Mouse (Mus musculus): ENCODE results near the gene Gucy2g. TPM values are rescaled to one million over a fixed set of nuclear protein-coding genes. Genes with fewer than 3 reads are reported as not detected.

The Gucy2g gene
- polyA plus RNA-seq, 1 experiment from 2014 or later, result not detected

DNA sequence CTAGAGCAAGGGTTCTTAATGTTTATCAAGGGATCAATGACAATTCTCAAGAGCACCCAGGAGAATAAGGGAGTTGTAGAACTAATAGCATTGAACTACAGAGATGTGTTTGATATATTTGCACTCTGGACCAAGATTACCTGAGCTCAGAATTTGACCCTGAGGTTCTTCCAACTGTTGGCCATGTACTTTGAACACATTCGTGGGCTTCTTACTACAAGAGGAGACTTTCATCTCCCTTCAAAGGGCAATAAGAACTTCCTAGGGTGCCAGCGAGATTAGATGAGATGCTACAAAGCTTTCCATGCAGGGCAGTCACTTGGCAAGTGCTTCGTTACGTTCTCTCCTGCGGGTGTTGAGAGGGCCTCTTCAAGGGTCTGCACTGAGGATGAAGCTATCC is 6.5 kb upstream of the Gucy2g start:
- H3K27me3 ChIP-seq (replicated peaks), result no peaks in the 10 kb centered on the region; the same call in 1 of the 2 replicates
- H3K27ac ChIP-seq (replicated peaks), result no peak overlapping the region
- no peak overlapping the region for H3K9ac ChIP-seq
- ATAC-seq (ENCODE audit: extremely low read depth, insufficient number of reproducible peaks, low FRiP score, low TSS enrichment), result no peak
- no peak overlapping the region for H3K4me2 ChIP-seq
- no peaks in the 10 kb centered on the region for H3K9me3 ChIP-seq
- H3K4me1 ChIP-seq, result peaks cover 22% of the 10 kb centered on the region
- 52% methylated on average over 5 of the region's 5 CpGs for WGBS
- H3K4me3 ChIP-seq, result no peak overlapping the region
- no peaks in the 10 kb centered on the region for H3K36me3 ChIP-seq

GRCm38 (mm10) chr19:55244791-55245231 is 3.8 kb upstream of the Gucy2g start:
- H3K9ac ChIP-seq, result 0 out of 2 replicates have a peak overlapping the region, but pooled peaks have one; percentile 48
- peak; percentile 66 for ATAC-seq (ENCODE audit: extremely low read depth, insufficient number of reproducible peaks, low FRiP score, low TSS enrichment)
- no peak overlapping the region for H3K4me3 ChIP-seq
- H3K4me2 ChIP-seq, result peak overlapping the region; percentile 28; the same call in 1 of the 2 replicates
- H3K4me1 ChIP-seq, result peaks cover 23% of the 10 kb centered on the region
- no peaks in the 10 kb centered on the region for H3K9me3 ChIP-seq
- no peaks in the 10 kb centered on the region; the same call in 1 of the 2 replicates for H3K27me3 ChIP-seq (replicated peaks)
- peak overlapping the region; percentile 78 for H3K27ac ChIP-seq (replicated peaks)
- H3K36me3 ChIP-seq, result no peaks in the 10 kb centered on the region
- WGBS, result 7% methylated on average over 7 of the region's 7 CpGs

GRCm38 (mm10) chr19:55239766-55240426 is 1.1 kb downstream of the Gucy2g start:
- Histone ChIP-seq H3K27ac (replicated peaks) (no peak overlapping the region), H3K9ac (no peak overlapping the region), H3K36me3 (no peaks in the 10 kb centered on the region), H3K4me2 (no peak overlapping the region), H3K4me1 (peaks cover 11% of the 10 kb centered on the region), H3K9me3 (no peaks in the 10 kb centered on the region), H3K4me3 (no peak overlapping the region), H3K27me3 (replicated peaks) (no peaks in the 10 kb centered on the region; the same call in 1 of the 2 replicates)
- ATAC-seq (ENCODE audit: extremely low read depth, insufficient number of reproducible peaks, low FRiP score, low TSS enrichment), result no peak
- 51% methylated on average over 6 of the region's 6 CpGs for WGBS

DNA sequence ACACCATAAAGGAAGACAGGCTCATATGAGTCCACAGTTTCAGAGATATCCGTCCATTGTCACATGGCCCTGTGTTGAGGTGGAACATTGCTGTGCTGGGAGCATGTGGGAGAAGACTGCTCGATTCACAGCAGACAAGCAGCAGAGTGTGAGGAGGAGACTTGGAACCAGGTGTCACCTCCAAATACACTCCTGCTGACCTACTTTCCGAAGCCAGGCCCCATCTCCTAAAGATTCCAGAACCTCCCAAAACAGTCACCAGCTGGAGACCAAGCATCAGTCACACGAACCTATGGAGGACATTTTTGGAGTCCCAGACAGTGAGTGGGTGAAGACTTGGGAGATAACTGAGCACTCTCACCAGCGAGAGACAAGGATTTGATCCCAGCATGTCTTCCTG is 4.5 kb downstream of the Gucy2g start:
- Histone ChIP-seq H3K27me3 (replicated peaks) (no peaks in the 10 kb centered on the region; the same call in 1 of the 2 replicates), H3K36me3 (no peaks in the 10 kb centered on the region), H3K4me3 (no peak overlapping the region), H3K27ac (replicated peaks) (no peak overlapping the region), H3K9ac (no peak overlapping the region), H3K4me2 (no peak overlapping the region), H3K4me1 (peaks cover 3% of the 10 kb centered on the region; the same call in 1 of the 2 replicates), H3K9me3 (no peaks in the 10 kb centered on the region)
- 62% methylated on average over 5 of the region's 5 CpGs for WGBS
- no peak for ATAC-seq (ENCODE audit: extremely low read depth, insufficient number of reproducible peaks, low FRiP score, low TSS enrichment)

- no peak overlapping the region for H3K4me2 ChIP-seq
- H3K4me1 ChIP-seq, result peaks cover 6% of the 10 kb centered on the region
- H3K9me3 ChIP-seq, result no peaks in the 10 kb centered on the region
- no peaks in the 10 kb centered on the region; the same call in 1 of the 2 replicates for H3K27me3 ChIP-seq (replicated peaks)
- H3K4me3 ChIP-seq, result no peak overlapping the region
- no peak overlapping the region for H3K9ac ChIP-seq
- H3K27ac ChIP-seq (replicated peaks), result no peak overlapping the region
- 46% methylated on average over 2 of the region's 2 CpGs for WGBS
- H3K36me3 ChIP-seq, result no peaks in the 10 kb centered on the region
- ATAC-seq (ENCODE audit: extremely low read depth, insufficient number of reproducible peaks, low FRiP score, low TSS enrichment), result no peak
Observed at GRCm38 (mm10) chr19:55236026-55236425, 5.0 kb downstream of the Gucy2g start.

DNA sequence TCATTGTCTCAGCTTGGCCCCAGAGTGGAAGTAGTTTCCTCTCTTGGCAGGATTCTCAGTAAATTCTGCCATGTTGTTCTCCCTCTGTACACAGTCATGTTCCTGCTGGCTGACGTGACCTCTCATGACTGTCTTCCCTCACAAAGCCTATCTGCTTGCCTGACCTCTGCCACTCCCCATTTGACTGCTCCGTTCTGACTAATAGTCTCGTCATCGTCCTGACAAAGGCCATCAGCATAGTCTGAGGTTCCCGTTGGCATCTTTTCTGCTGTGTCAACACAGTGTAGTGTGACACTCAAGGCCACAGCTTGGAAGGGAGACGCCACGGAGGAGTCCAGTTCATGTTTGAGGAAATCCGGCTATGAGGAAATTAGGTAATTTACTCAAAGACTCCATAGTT is 8.9 kb downstream of the Gucy2g start:
- H3K4me3 ChIP-seq, result no peak overlapping the region
- H3K4me1 ChIP-seq, result peaks cover 5% of the 10 kb centered on the region
- H3K27ac ChIP-seq (replicated peaks), result 0 out of 2 replicates have a peak overlapping the region, but pooled peaks have one; percentile 0
- H3K9me3 ChIP-seq, result no peaks in the 10 kb centered on the region
- H3K4me2 ChIP-seq, result no peak overlapping the region
- no peaks in the 10 kb centered on the region for H3K36me3 ChIP-seq
- ATAC-seq (ENCODE audit: extremely low read depth, insufficient number of reproducible peaks, low FRiP score, low TSS enrichment), result no peak
- no peak overlapping the region for H3K9ac ChIP-seq
- H3K27me3 ChIP-seq (replicated peaks), result no peaks in the 10 kb centered on the region
- WGBS, result 40% methylated on average over 8 of the region's 8 CpGs

DNA sequence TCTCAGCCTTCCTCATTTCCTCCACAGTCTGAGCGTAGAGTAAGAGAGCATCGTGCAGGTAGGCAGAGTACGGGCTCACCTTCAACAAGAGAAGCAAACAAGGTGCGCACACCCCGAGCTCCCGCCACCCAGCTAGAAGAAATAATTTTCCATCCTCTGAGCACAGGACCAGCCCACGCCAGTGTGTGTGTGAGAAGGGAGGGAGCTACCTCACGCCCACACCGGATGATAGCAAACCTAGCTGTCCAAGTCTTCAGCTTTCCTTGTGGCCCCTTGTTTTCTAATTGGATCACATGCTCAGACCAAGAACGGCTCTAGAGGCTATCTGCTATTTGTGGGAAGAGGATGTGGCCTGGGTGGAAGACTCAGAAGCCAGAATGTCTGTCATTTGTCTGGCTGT is 10.0 kb downstream of the Gucy2g start:
- H3K4me2 ChIP-seq, result no peak overlapping the region
- no peak overlapping the region for H3K9ac ChIP-seq
- ATAC-seq (ENCODE audit: extremely low read depth, insufficient number of reproducible peaks, low FRiP score, low TSS enrichment), result no peak
- H3K36me3 ChIP-seq, result no peaks in the 10 kb centered on the region
- H3K4me1 ChIP-seq, result peaks cover 5% of the 10 kb centered on the region
- H3K9me3 ChIP-seq, result no peaks in the 10 kb centered on the region
- H3K27me3 ChIP-seq (replicated peaks), result no peaks in the 10 kb centered on the region; the same call in 1 of the 2 replicates
- 61% methylated on average over 10 of the region's 10 CpGs for WGBS
- H3K4me3 ChIP-seq, result no peak overlapping the region
- H3K27ac ChIP-seq (replicated peaks), result no peak overlapping the region

- no peak overlapping the region for H3K27ac ChIP-seq (replicated peaks)
- H3K4me3 ChIP-seq, result no peak overlapping the region
- 66% methylated on average over 7 of the region's 7 CpGs for WGBS
- peaks cover 17% of the 10 kb centered on the region for H3K27me3 ChIP-seq (replicated peaks)
- no peak for ATAC-seq (ENCODE audit: extremely low read depth, insufficient number of reproducible peaks, low FRiP score, low TSS enrichment)
- no peak overlapping the region for H3K9ac ChIP-seq
- no peaks in the 10 kb centered on the region for H3K9me3 ChIP-seq
- peaks cover 9% of the 10 kb centered on the region for H3K4me1 ChIP-seq
- H3K4me2 ChIP-seq, result no peak overlapping the region
- no peaks in the 10 kb centered on the region for H3K36me3 ChIP-seq
Observed at GRCm38 (mm10) chr19:55227135-55227534, 13.9 kb downstream of the Gucy2g start.

DNA sequence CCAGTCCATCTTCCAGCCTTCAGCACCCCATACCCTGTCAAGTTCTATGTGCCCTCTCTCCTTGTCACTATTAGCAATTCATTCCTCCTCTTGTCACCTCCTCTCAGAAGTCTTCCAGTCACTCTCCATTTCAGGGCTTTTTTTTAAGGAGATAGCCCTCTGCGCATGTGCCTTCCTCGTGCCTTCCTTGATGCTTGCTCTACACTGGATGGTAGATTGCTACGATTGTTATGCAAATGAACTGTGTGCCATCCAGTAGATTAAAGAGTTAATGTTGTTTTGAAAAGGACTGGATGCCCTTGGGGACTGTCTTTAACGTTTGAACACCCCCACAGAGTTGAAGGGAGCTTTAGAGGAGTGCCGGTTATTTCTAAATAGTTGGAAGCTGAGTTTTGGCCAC is 14.4 kb downstream of the Gucy2g start:
- no peak for ATAC-seq (ENCODE audit: extremely low read depth, insufficient number of reproducible peaks, low FRiP score, low TSS enrichment)
- Histone ChIP-seq H3K4me2 (no peak overlapping the region), H3K36me3 (no peaks in the 10 kb centered on the region), H3K4me3 (no peak overlapping the region), H3K27ac (replicated peaks) (no peak overlapping the region), H3K9me3 (no peaks in the 10 kb centered on the region), H3K9ac (no peak overlapping the region), H3K4me1 (peaks cover 9% of the 10 kb centered on the region), H3K27me3 (replicated peaks) (peaks cover 19% of the 10 kb centered on the region)
- WGBS, result 63% methylated on average over 5 of the region's 5 CpGs

- no peak for ATAC-seq (ENCODE audit: extremely low read depth, insufficient number of reproducible peaks, low FRiP score, low TSS enrichment)
- Histone ChIP-seq H3K27ac (replicated peaks) (no peak overlapping the region), H3K4me3 (no peak overlapping the region), H3K27me3 (replicated peaks) (peaks cover 19% of the 10 kb centered on the region), H3K9me3 (no peaks in the 10 kb centered on the region), H3K36me3 (no peaks in the 10 kb centered on the region), H3K9ac (no peak overlapping the region), H3K4me1 (peaks cover 21% of the 10 kb centered on the region), H3K4me2 (no peak overlapping the region)
- WGBS, result 84% methylated on average over 9 of the region's 9 CpGs
Observed at GRCm38 (mm10) chr19:55222268-55222667, 18.8 kb downstream of the Gucy2g start.

DNA sequence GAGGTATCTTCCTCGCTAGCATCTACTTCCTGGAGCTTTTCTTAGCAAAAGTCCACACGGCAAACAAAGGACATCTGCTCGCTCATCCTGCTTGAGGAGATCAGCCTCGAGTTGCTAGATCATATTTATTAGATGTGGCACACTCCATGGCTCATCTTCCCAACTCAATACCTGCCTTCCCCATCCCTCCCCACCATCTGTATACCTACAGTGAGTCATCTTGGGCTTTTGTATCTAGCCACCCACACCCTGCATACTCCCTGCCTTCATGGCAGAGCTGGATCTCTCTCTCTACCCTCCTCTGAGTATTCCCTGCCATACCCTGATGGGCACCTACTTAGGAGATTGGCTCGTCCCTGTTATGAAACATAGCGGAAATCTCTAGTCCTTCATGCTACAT is 19.8 kb downstream of the Gucy2g start:
- Histone ChIP-seq H3K27me3 (replicated peaks) (peaks cover 19% of the 10 kb centered on the region), H3K36me3 (no peaks in the 10 kb centered on the region), H3K4me3 (no peak overlapping the region), H3K9ac (no peak overlapping the region), H3K4me2 (no peak overlapping the region), H3K4me1 (peaks cover 21% of the 10 kb centered on the region), H3K27ac (replicated peaks) (no peak overlapping the region), H3K9me3 (no peaks in the 10 kb centered on the region)
- 75% methylated on average over 6 of the region's 6 CpGs for WGBS
- ATAC-seq (ENCODE audit: extremely low read depth, insufficient number of reproducible peaks, low FRiP score, low TSS enrichment), result no peak

DNA sequence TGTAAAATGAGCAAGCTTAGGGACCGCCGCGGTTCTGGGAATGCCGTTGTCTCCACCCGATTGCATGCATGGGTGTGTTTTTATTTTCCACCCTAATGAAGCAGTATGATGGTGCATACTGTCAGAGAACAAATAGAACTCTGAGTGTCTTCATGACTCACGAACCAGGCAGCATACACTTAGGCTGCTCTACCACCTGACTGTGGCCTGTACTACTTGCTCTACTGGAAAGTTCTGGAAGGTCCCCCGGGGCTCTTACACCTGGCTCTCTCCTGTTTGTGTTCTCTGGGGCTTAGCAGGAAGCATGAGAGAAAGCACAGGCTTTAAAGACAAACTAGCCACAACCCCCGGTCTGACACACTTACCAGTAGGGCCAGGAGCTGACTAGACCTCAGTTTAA is 21.7 kb downstream of the Gucy2g start:
- H3K27ac ChIP-seq (replicated peaks), result no peak overlapping the region
- H3K4me2 ChIP-seq, result peak overlapping the region; percentile 78
- peaks cover 12% of the 10 kb centered on the region; the same call in 1 of the 2 replicates for H3K27me3 ChIP-seq (replicated peaks)
- no peaks in the 10 kb centered on the region for H3K36me3 ChIP-seq
- ATAC-seq (ENCODE audit: extremely low read depth, insufficient number of reproducible peaks, low FRiP score, low TSS enrichment), result no peak
- 62% methylated on average over 8 of the region's 8 CpGs for WGBS
- H3K9me3 ChIP-seq, result no peaks in the 10 kb centered on the region
- H3K4me3 ChIP-seq, result no peak overlapping the region; the same call in 1 of the 2 replicates
- H3K9ac ChIP-seq, result peak overlapping the region; percentile 75; the same call in 1 of the 2 replicates
- H3K4me1 ChIP-seq, result peaks cover 21% of the 10 kb centered on the region
